Mouse (Mus musculus) kidney, postnatal 10 days (tissue): Measurements from ENCODE around the gene Myf6.

Experiments
- DNase-seq: peaks from one replicate; pipeline ENCODE4 v3.0.0; 2021; ENCODE audit warnings: mixed read lengths

Gene Myf6

GRCm38 (mm10) chr10:107494568-107494967 lies at the start of gene Myf6:
Gene Myf6 (minus strand): TSS chr10:107494737.
- DNase-seq, result no peak

GRCm38 (mm10) chr10:107543026-107543425 lies 48.5 kb upstream of the Myf6 start:
- no peak for DNase-seq

- DNase-seq, result no peak
Measured at GRCm38 (mm10) chr10:107528758-107529157, 34.2 kb upstream of the Myf6 start.

GRCm38 (mm10) chr10:107519216-107519615 lies 24.7 kb upstream of the Myf6 start:
- DNase-seq, result no peak

- peak; percentile 54 for DNase-seq
Measured at GRCm38 (mm10) chr10:107516641-107517040, 22.1 kb upstream of the Myf6 start.

GRCm38 (mm10) chr10:107514735-107515134 lies 20.2 kb upstream of the Myf6 start:
- no peak for DNase-seq

- DNase-seq, result no peak
Measured at GRCm38 (mm10) chr10:107506397-107506796, 11.9 kb upstream of the Myf6 start.

- DNase-seq, result no peak
Measured at GRCm38 (mm10) chr10:107503430-107503829, 8.9 kb upstream of the Myf6 start.

- DNase-seq, result no peak
Measured at GRCm38 (mm10) chr10:107502193-107502592, 7.7 kb upstream of the Myf6 start.

- DNase-seq, result no peak
Measured at GRCm38 (mm10) chr10:107499656-107500055, 5.1 kb upstream of the Myf6 start.

GRCm38 (mm10) chr10:107496402-107496801 lies 1.9 kb upstream of the Myf6 start:
- no peak for DNase-seq

GRCm38 (mm10) chr10:107493580-107494474 lies 710 bp downstream of the Myf6 start:
- DNase-seq, result no peak

GRCm38 (mm10) chr10:107492867-107493579 lies 1.5 kb downstream of the Myf6 start:
- no peak for DNase-seq

GRCm38 (mm10) chr10:107488654-107489315 lies 5.8 kb downstream of the Myf6 start:
- DNase-seq, result no peak

- peak; percentile 9 for DNase-seq
Measured at GRCm38 (mm10) chr10:107486770-107487169, 7.8 kb downstream of the Myf6 start.

GRCm38 (mm10) chr10:107485870-107486269 lies 8.7 kb downstream of the Myf6 start, which contains the start of gene Myf5:
Gene Myf5 (minus strand): TSS chr10:107486134.
- no peak for DNase-seq

GRCm38 (mm10) chr10:107484050-107484449 lies 10.5 kb downstream of the Myf6 start:
- DNase-seq, result no peak

- peak; percentile 7 for DNase-seq
Measured at GRCm38 (mm10) chr10:107473497-107473896, 21.0 kb downstream of the Myf6 start.

GRCm38 (mm10) chr10:107471712-107472111 lies 22.8 kb downstream of the Myf6 start:
- no peak for DNase-seq

- DNase-seq, result no peak
Measured at GRCm38 (mm10) chr10:107467819-107468218, 26.7 kb downstream of the Myf6 start.

- DNase-seq, result no peak
Measured at GRCm38 (mm10) chr10:107449496-107450330, 44.8 kb downstream of the Myf6 start.
